Mouse (Mus musculus): Measurements from ENCODE around the gene BC048671. TPM values are rescaled to one million over a fixed set of nuclear protein-coding genes. Genes with fewer than 3 reads are reported as not detected.

BC048671 gene
- polyA plus RNA-seq (2014; fragmentation: Nextera tagmentation; extraction: Ambion mirVana) = not detected in 2 replicates

DNA sequence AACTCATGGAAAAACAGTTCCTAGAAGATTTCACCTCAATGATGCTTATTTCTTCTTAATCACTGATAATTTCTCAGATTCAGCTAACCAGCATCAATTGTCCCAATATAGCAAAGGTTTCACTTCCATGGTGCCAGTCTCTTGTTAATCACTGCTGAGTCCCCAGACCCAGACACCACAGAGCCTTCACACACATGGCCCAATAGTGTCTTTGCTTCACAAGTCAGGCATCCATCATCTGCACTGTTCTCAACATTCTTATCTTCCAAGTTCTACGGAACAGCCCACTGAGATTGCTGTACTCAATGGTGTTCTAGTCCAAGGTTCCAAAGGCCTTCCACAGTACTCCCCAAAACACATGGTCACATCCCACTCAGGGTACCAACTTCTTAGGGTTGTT lies at the start of gene BC048671:
Gene BC048671 (plus strand): TSS at position 301 of the 400 bp plus-strand sequence.
- Histone ChIP-seq H3K27me3 (ENCODE audit: control insufficient read depth, insufficient read depth, low read length) (no peaks in the 10 kb centered on the region), H3K4me2 (ENCODE audit: low read depth, severe bottlenecking) (no peak within 1 kb of the TSS), H3K4me1 (ENCODE audit: control insufficient read depth, insufficient read depth, low read length) (no peaks in the 10 kb centered on the region), H3K4me3 (ENCODE audit: low read depth, low read length) (no peak within 1 kb of the TSS), H3K36me3 (ENCODE audit: control insufficient read depth, insufficient read depth, low read length) (no peaks in the 10 kb centered on the region), H3K9ac (ENCODE audit: low read length) (no peak within 1 kb of the TSS), H3K9me3 (ENCODE audit: control insufficient read depth, low read length) (0 out of 2 replicates have a peak, but pooled peaks cover 4% of the 10 kb centered on the region), H3K27ac (replicated peaks; ENCODE audit: low read depth, low read length) (no peak within 1 kb of the TSS)
- DNase-seq (ENCODE audit: low spot score) = no peak
- 91% methylated on average over 1 of the region's 1 CpGs for WGBS
- ATAC-seq (ENCODE audit: insufficient number of reproducible peaks, low FRiP score, low TSS enrichment, low read depth) = no peak

DNA sequence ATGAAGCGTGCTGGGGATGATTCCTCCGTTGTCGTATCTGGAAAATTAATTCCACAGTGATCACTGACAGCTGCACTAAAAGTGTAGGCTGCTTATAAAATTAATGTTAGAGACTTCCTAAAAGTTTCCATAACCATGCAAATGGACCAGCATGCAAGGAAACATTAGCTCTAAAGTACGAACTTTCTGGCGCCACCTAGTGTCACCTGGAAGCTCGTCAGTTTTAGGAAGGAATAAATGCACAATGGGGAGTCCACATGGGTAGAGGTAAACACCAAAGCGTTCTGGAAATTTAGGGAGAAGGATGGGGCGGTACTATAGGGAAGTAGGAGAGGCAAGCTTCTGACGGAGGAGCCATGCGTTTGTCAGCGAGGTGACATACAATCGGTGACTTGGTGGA lies 12.8 kb upstream of the BC048671 start:
- H3K4me2 ChIP-seq (ENCODE audit: low read depth, severe bottlenecking) = no peak overlapping the region
- H3K27ac ChIP-seq (replicated peaks; ENCODE audit: low read depth, low read length) = no peak overlapping the region
- no peak overlapping the region for H3K9ac ChIP-seq (ENCODE audit: low read length)
- no peak overlapping the region for H3K4me3 ChIP-seq (ENCODE audit: low read depth, low read length)
- H3K36me3 ChIP-seq (ENCODE audit: control insufficient read depth, insufficient read depth, low read length) = no peaks in the 10 kb centered on the region
- H3K9me3 ChIP-seq (ENCODE audit: control insufficient read depth, low read length) = no peaks in the 10 kb centered on the region
- H3K4me1 ChIP-seq (ENCODE audit: control insufficient read depth, insufficient read depth, low read length) = no peaks in the 10 kb centered on the region
- ATAC-seq (ENCODE audit: insufficient number of reproducible peaks, low FRiP score, low TSS enrichment, low read depth) (no peak), DNase-seq (ENCODE audit: low spot score) (no peak)
- H3K27me3 ChIP-seq (ENCODE audit: control insufficient read depth, insufficient read depth, low read length) = no peaks in the 10 kb centered on the region
- 56% methylated on average over 12 of the region's 12 CpGs for WGBS

DNA sequence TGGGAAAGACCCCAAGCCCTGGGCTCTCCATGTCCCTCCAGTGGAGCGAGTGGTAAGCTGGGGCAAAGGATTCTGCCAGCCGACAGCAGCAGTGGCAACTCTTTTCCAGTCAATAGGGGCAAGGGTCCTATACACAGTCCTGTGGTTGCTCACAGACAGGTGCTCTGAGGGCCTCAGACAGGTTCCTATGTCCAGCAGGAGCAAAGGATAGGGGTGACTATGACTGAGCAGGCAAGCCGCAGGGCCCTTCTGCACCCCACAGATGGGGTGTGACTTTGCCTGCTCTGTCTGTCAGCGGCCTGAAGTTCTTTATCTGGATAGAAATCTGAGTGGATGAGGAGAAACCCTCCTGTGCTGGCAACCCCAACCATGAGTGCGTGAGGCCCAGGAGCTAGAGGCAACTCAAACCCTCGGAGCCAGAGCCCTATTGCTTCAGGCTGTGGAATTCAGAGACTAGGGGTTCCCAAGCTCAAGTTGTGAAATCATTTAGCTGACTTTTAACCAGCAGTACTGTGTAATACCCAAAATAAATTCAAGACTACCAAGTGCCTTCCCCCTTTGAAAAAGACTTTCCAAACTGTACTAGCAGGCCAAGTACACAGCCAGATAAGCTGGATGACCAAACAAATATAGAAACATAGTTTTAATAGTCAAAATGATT lies 5.4 kb downstream of the BC048671 start:
- no peaks in the 10 kb centered on the region for H3K4me1 ChIP-seq (ENCODE audit: control insufficient read depth, insufficient read depth, low read length)
- no peaks in the 10 kb centered on the region for H3K36me3 ChIP-seq (ENCODE audit: control insufficient read depth, insufficient read depth, low read length)
- no peak for ATAC-seq (ENCODE audit: insufficient number of reproducible peaks, low FRiP score, low TSS enrichment, low read depth)
- DNase-seq (ENCODE audit: low spot score) = no peak
- no peaks in the 10 kb centered on the region for H3K27me3 ChIP-seq (ENCODE audit: control insufficient read depth, insufficient read depth, low read length)
- peaks cover 3% of the 10 kb centered on the region; the same call in 1 of the 2 replicates for H3K9me3 ChIP-seq (ENCODE audit: control insufficient read depth, low read length)
- H3K4me3 ChIP-seq (ENCODE audit: low read depth, low read length) = no peak overlapping the region
- H3K4me2 ChIP-seq (ENCODE audit: low read depth, severe bottlenecking) = no peak overlapping the region
- no peak overlapping the region for H3K9ac ChIP-seq (ENCODE audit: low read length)
- 82% methylated on average over 6 of the region's 6 CpGs for WGBS
- H3K27ac ChIP-seq (replicated peaks; ENCODE audit: low read depth, low read length) = no peak overlapping the region

DNA sequence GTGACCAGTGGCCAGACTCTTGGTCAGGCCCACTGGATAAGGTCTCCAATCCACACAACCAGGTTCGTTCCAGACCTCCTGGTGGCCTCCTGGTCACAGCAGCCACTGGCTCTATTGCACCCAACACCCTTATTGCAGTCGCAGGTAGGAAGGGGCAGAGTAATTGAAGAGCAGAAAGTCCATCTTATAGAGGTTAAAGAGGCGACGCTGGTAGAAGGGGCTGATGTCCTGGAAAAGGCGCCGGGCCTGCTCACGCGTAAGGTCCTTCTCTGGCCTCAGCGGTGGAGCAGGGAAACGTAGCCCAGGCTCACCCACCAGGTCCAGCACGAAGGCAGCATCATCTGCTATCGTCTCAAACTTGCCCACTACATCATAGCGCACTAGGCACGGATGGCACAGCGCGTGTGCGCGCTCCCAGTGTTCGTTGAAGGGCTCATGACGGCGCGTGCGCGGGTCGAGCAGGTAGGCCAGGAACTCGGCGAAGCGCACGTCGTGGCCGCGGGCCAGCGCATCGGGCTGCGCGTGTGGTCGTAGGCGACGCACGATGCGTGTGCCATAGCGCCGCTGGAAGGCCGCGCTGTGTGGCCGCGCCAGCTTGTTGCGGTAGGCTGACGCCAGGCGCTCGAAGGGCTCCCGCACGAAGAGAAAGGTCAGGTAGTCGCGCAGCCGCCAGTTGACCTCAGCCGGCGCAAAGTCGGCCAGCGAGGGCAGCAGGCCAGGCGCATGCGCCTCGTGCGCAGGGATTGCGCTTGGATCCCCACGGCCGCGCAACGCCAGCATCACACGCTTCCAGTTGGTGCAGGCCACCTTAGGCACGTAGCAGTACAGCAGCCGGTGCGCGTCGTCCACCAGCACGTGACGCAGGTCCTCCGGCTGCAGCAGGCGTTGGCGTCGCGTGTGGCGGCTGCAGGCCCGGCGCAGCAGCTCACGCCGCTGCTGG lies 8.1 kb downstream of the BC048671 start:
- peaks cover 3% of the 10 kb centered on the region; the same call in 1 of the 2 replicates for H3K9me3 ChIP-seq (ENCODE audit: control insufficient read depth, low read length)
- 83% methylated on average over 87 of the region's 87 CpGs for WGBS
- no peak overlapping the region for H3K4me3 ChIP-seq (ENCODE audit: low read depth, low read length)
- H3K36me3 ChIP-seq (ENCODE audit: control insufficient read depth, insufficient read depth, low read length) = no peaks in the 10 kb centered on the region
- no peak overlapping the region for H3K9ac ChIP-seq (ENCODE audit: low read length)
- H3K4me1 ChIP-seq (ENCODE audit: control insufficient read depth, insufficient read depth, low read length) = no peaks in the 10 kb centered on the region
- DNase-seq (ENCODE audit: low spot score) (no peak), ATAC-seq (ENCODE audit: insufficient number of reproducible peaks, low FRiP score, low TSS enrichment, low read depth) (0 out of 2 replicates have a peak, but pooled peaks have one; percentile 35)
- H3K27ac ChIP-seq (replicated peaks; ENCODE audit: low read depth, low read length) = no peak overlapping the region
- H3K27me3 ChIP-seq (ENCODE audit: control insufficient read depth, insufficient read depth, low read length) = no peaks in the 10 kb centered on the region
- H3K4me2 ChIP-seq (ENCODE audit: low read depth, severe bottlenecking) = no peak overlapping the region

DNA sequence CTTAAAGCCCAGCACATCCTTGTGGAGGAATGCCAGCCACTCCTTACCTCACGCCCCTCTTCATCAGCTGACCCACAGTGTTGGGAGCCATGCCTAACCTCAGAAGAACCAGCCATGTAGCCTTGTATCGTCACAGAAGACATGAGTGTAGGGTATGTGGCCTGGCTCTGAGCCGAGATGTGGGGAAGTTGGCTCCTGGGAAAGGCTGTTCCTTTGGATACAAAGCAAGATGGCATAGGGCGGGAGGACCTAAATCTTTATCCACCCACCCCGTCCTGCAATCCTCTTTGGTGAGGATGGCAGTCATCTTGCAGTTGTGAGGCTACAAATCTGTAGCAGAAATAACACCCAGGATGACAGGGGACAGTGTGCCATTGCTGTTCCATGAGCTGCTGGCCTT lies 14.9 kb downstream of the BC048671 start:
- Histone ChIP-seq H3K4me2 (ENCODE audit: low read depth, severe bottlenecking) (no peak overlapping the region), H3K4me3 (ENCODE audit: low read depth, low read length) (no peak overlapping the region), H3K4me1 (ENCODE audit: control insufficient read depth, insufficient read depth, low read length) (no peaks in the 10 kb centered on the region), H3K9me3 (ENCODE audit: control insufficient read depth, low read length) (no peaks in the 10 kb centered on the region), H3K27me3 (ENCODE audit: control insufficient read depth, insufficient read depth, low read length) (no peaks in the 10 kb centered on the region), H3K9ac (ENCODE audit: low read length) (no peak overlapping the region), H3K27ac (replicated peaks; ENCODE audit: low read depth, low read length) (no peak overlapping the region), H3K36me3 (ENCODE audit: control insufficient read depth, insufficient read depth, low read length) (no peaks in the 10 kb centered on the region)
- 85% methylated on average over 5 of the region's 5 CpGs for WGBS
- no peak for ATAC-seq (ENCODE audit: insufficient number of reproducible peaks, low FRiP score, low TSS enrichment, low read depth)
- no peak for DNase-seq (ENCODE audit: low spot score)

DNA sequence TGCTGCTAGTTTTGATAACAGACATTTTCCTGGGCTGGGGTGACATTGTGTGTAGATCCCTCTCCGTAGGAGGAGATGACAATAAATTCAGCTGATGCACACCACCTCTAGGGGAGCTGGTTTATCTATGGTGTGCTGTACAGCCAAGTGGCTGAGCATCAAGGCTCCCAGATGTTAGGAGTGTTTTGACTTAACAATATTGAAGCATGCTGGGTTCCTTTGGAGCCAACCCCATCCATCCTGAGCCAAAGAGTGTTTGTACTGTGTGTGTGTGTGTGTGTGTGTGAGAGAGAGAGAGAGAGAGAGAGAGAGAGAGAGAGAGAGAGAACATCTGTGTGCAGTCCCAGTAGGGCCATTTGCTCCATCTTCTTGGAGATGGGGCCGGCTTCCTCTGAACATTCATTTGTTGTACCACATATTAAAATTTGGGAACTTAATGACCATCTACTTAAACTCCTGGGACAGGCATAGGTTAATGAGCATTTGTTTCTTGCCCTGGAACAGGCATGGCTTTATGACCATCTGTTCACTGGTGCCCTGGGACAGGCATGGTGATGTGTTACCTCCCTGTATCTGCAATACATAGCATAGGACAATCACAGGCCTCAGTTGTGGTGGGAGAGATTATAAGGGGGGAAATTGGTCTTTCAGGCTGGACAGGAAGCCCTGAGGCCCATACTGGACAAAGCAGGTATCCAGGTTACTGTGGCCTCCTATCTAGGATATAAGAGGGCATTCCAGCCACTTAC lies 16.7 kb downstream of the BC048671 start:
- no peak for ATAC-seq (ENCODE audit: insufficient number of reproducible peaks, low FRiP score, low TSS enrichment, low read depth)
- H3K9me3 ChIP-seq (ENCODE audit: control insufficient read depth, low read length) = no peaks in the 10 kb centered on the region
- no peaks in the 10 kb centered on the region for H3K36me3 ChIP-seq (ENCODE audit: control insufficient read depth, insufficient read depth, low read length)
- DNase-seq (ENCODE audit: low spot score) = no peak
- H3K4me3 ChIP-seq (ENCODE audit: low read depth, low read length) = no peak overlapping the region
- H3K27ac ChIP-seq (replicated peaks; ENCODE audit: low read depth, low read length) = no peak overlapping the region
- H3K27me3 ChIP-seq (ENCODE audit: control insufficient read depth, insufficient read depth, low read length) = no peaks in the 10 kb centered on the region
- 79% methylated on average over 2 of the region's 2 CpGs for WGBS
- no peaks in the 10 kb centered on the region for H3K4me1 ChIP-seq (ENCODE audit: control insufficient read depth, insufficient read depth, low read length)
- H3K9ac ChIP-seq (ENCODE audit: low read length) = no peak overlapping the region
- no peak overlapping the region for H3K4me2 ChIP-seq (ENCODE audit: low read depth, severe bottlenecking)

DNA sequence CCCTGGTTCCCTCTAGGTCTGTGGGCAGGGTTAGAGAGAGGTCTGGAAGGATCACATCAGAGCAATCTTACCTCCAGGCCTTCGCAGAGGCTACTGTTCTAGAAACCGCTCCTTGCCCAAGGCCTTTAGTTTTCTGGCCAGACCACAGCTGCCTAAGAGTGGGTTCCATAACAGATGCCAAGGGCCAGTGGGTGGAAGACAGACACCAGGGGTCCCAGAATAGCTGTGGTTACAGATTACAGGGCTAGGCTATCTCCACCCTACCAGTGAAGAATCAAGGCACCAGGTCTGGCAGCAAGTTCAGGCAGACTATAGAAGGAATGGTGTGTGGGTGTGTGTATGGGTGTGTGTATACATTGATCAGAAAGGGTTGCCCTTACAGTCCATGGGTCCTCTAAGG lies 18.0 kb downstream of the BC048671 start:
- H3K27ac ChIP-seq (replicated peaks; ENCODE audit: low read depth, low read length) = no peak overlapping the region
- no peak for ATAC-seq (ENCODE audit: insufficient number of reproducible peaks, low FRiP score, low TSS enrichment, low read depth)
- H3K4me2 ChIP-seq (ENCODE audit: low read depth, severe bottlenecking) = no peak overlapping the region
- H3K9me3 ChIP-seq (ENCODE audit: control insufficient read depth, low read length) = no peaks in the 10 kb centered on the region
- no peaks in the 10 kb centered on the region for H3K36me3 ChIP-seq (ENCODE audit: control insufficient read depth, insufficient read depth, low read length)
- H3K4me1 ChIP-seq (ENCODE audit: control insufficient read depth, insufficient read depth, low read length) = no peaks in the 10 kb centered on the region
- H3K27me3 ChIP-seq (ENCODE audit: control insufficient read depth, insufficient read depth, low read length) = no peaks in the 10 kb centered on the region
- no peak overlapping the region for H3K4me3 ChIP-seq (ENCODE audit: low read depth, low read length)
- H3K9ac ChIP-seq (ENCODE audit: low read length) = no peak overlapping the region
- WGBS = 86% methylated on average over 2 of the region's 2 CpGs
- no peak for DNase-seq (ENCODE audit: low spot score)
